Mouse (Mus musculus): ENCODE results near the gene Inpp4a. TPM values are rescaled to one million over a fixed set of nuclear protein-coding genes. Genes with fewer than 3 reads are reported as not detected.

Inpp4a gene
- polyA plus RNA-seq, 1 experiment from 2014 or later: 7.8 TPM

DNA sequence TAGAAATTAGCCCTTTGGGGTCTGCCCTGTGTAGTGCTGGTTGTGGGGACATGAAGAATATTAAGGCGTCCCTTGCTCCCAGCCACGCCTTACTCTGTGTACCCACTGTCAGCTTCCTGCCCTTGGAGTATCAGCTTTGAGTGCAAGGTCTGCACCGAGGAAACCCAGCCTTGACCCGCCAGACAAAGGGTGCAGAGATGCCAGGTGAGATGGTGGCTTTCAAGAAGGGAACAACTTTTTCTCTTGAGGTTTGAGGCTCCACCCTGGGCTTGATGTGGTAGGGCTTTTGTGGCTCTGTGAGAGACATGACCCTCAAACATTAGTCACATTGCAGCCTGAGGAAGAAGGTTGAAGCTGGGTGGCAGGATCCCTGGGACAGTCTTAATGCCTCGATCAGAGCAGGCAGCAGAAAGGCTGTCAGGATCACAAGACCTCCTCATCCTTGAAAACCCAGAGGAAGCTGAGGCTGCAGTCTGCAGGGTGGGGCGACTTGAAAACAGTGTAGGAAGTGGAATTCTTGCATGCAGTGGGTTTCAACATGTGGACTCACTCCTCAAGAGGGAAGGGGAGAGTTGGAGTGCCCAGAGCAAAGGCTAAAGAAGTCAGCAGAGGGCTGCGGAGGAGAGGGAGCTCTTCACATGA lies 18.1 kb downstream of the Inpp4a start:
- Histone ChIP-seq H3K27ac (ENCODE audit: low read depth, low read length) (no peak overlapping the region), H3K9ac (ENCODE audit: low read depth, low read length) (no peak overlapping the region), H3K9me3 (ENCODE audit: control insufficient read depth) (no peaks in the 10 kb centered on the region), H3K36me3 (ENCODE audit: control insufficient read depth, insufficient read depth) (no peaks in the 10 kb centered on the region), H3K27me3 (replicated peaks; ENCODE audit: control insufficient read depth, insufficient read depth, low read length) (no peaks in the 10 kb centered on the region), H3K4me3 (ENCODE audit: low read depth, low read length) (no peak overlapping the region), H3K4me2 (replicated peaks; ENCODE audit: low read depth) (no peak overlapping the region), H3K4me1 (replicated peaks; ENCODE audit: control insufficient read depth, insufficient read depth, low read length) (no peaks in the 10 kb centered on the region)
- peak; percentile 54 for ATAC-seq
- WGBS: 56% methylated on average over 7 of the region's 7 CpGs
- TF ChIP-seq CTCF (IDR thresholded peaks at IDR 0.05; ENCODE audit: low read depth): no peak

DNA sequence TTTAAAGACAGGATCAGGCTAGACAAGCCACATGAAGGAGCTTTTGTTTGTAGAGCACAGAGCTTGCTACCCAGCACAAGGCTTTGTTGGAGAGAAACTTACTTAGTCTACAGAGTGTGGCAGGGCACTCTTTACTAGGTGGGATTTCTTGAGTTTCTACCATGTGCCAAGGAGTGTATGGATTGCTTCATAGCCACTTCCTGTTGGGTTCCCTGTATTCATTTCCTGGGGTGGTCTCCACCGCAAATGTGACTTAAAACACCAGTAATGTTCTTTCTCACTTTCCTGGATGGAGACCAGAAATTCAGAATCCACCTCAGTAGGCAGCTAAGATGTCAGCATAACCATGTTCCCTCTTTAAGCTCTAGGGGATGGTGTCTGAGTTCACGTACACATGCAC lies 18.9 kb downstream of the Inpp4a start:
- WGBS: 89% methylated on average over 2 of the region's 2 CpGs
- H3K4me2 ChIP-seq (replicated peaks; ENCODE audit: low read depth): no peak overlapping the region
- no peak for TF ChIP-seq CTCF (IDR thresholded peaks at IDR 0.05; ENCODE audit: low read depth)
- H3K9me3 ChIP-seq (ENCODE audit: control insufficient read depth): no peaks in the 10 kb centered on the region
- no peak overlapping the region for H3K9ac ChIP-seq (ENCODE audit: low read depth, low read length)
- no peaks in the 10 kb centered on the region for H3K27me3 ChIP-seq (replicated peaks; ENCODE audit: control insufficient read depth, insufficient read depth, low read length)
- H3K4me1 ChIP-seq (replicated peaks; ENCODE audit: control insufficient read depth, insufficient read depth, low read length): no peaks in the 10 kb centered on the region
- no peak overlapping the region for H3K4me3 ChIP-seq (ENCODE audit: low read depth, low read length)
- ATAC-seq: no peak
- H3K27ac ChIP-seq (ENCODE audit: low read depth, low read length): no peak overlapping the region
- H3K36me3 ChIP-seq (ENCODE audit: control insufficient read depth, insufficient read depth): no peaks in the 10 kb centered on the region

GRCm38 (mm10) chr1:37322690-37323089 lies 23.0 kb downstream of the Inpp4a start:
- Histone ChIP-seq H3K27me3 (replicated peaks; ENCODE audit: control insufficient read depth, insufficient read depth, low read length) (no peaks in the 10 kb centered on the region), H3K4me3 (ENCODE audit: low read depth, low read length) (no peak overlapping the region), H3K4me1 (replicated peaks; ENCODE audit: control insufficient read depth, insufficient read depth, low read length) (no peaks in the 10 kb centered on the region), H3K9ac (ENCODE audit: low read depth, low read length) (no peak overlapping the region), H3K36me3 (ENCODE audit: control insufficient read depth, insufficient read depth) (no peaks in the 10 kb centered on the region), H3K9me3 (ENCODE audit: control insufficient read depth) (no peaks in the 10 kb centered on the region), H3K27ac (ENCODE audit: low read depth, low read length) (no peak overlapping the region), H3K4me2 (replicated peaks; ENCODE audit: low read depth) (no peak overlapping the region)
- WGBS: 81% methylated on average over 2 of the region's 2 CpGs
- TF ChIP-seq CTCF (IDR thresholded peaks at IDR 0.05; ENCODE audit: low read depth): no peak
- ATAC-seq: no peak

DNA sequence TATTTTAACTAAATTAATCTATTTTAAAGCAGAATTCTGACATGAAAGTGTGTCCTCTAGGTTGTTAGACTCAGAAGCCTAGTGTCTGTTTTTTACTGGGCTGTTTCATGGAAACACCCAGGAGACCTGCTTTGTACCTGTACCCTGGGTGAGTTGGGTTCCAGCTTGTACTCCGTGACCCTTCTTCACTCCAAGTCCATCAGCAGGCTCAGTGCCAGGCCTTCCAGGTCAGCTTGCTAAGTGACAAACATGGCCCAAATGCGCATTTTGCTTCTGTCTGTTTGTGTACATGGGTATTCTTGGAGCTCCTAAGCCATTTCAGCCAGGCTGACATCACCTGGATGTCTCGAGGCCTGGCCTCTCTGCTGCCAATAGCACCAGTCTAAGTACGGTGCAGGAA lies 23.5 kb downstream of the Inpp4a start:
- no peak for ATAC-seq

GRCm38 (mm10) chr1:37324569-37324968 lies 24.9 kb downstream of the Inpp4a start:
- Histone ChIP-seq H3K36me3 (ENCODE audit: control insufficient read depth, insufficient read depth) (no peaks in the 10 kb centered on the region), H3K4me3 (ENCODE audit: low read depth, low read length) (no peak overlapping the region), H3K27ac (ENCODE audit: low read depth, low read length) (no peak overlapping the region), H3K9me3 (ENCODE audit: control insufficient read depth) (no peaks in the 10 kb centered on the region), H3K9ac (ENCODE audit: low read depth, low read length) (no peak overlapping the region), H3K4me2 (replicated peaks; ENCODE audit: low read depth) (no peak overlapping the region), H3K4me1 (replicated peaks; ENCODE audit: control insufficient read depth, insufficient read depth, low read length) (no peaks in the 10 kb centered on the region), H3K27me3 (replicated peaks; ENCODE audit: control insufficient read depth, insufficient read depth, low read length) (no peaks in the 10 kb centered on the region)
- TF ChIP-seq CTCF (IDR thresholded peaks at IDR 0.05; ENCODE audit: low read depth): no peak
- 26% methylated on average over 5 of the region's 5 CpGs for WGBS
- ATAC-seq: no peak

More for the DNA sequence above, 23.5 kb downstream of the Inpp4a start:
- H3K9ac ChIP-seq (ENCODE audit: low read depth, low read length): no peak overlapping the region
- no peak overlapping the region for H3K27ac ChIP-seq (ENCODE audit: low read depth, low read length)
- WGBS: 79% methylated on average over 4 of the region's 4 CpGs
- H3K9me3 ChIP-seq (ENCODE audit: control insufficient read depth): no peaks in the 10 kb centered on the region
- H3K4me2 ChIP-seq (replicated peaks; ENCODE audit: low read depth): no peak overlapping the region
- no peak for TF ChIP-seq CTCF (IDR thresholded peaks at IDR 0.05; ENCODE audit: low read depth)
- no peaks in the 10 kb centered on the region for H3K4me1 ChIP-seq (replicated peaks; ENCODE audit: control insufficient read depth, insufficient read depth, low read length)
- no peaks in the 10 kb centered on the region for H3K36me3 ChIP-seq (ENCODE audit: control insufficient read depth, insufficient read depth)
- H3K4me3 ChIP-seq (ENCODE audit: low read depth, low read length): no peak overlapping the region
- no peaks in the 10 kb centered on the region for H3K27me3 ChIP-seq (replicated peaks; ENCODE audit: control insufficient read depth, insufficient read depth, low read length)

DNA sequence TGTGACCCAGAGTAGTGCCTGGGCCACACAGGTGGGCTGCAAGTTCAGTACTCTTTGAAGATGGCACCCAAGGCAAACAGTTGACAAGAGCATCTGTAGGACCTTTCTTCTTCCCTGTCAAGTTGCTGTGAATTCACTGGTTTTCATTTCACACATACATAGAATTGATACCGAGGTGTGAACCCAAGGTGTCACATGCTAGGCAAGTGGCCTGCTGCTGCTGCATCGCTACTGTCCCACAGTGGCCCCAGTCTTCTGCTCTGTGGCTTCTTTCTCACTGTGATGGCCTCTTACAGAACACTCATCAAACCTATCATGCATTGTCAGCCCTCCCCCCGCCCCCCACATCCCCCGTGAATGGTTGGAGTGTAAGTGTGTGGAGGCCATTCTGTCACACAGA lies 27.6 kb downstream of the Inpp4a start:
- TF ChIP-seq CTCF (IDR thresholded peaks at IDR 0.05; ENCODE audit: low read depth): no peak
- no peak overlapping the region for H3K27ac ChIP-seq (ENCODE audit: low read depth, low read length)
- no peak overlapping the region for H3K4me2 ChIP-seq (replicated peaks; ENCODE audit: low read depth)
- H3K36me3 ChIP-seq (ENCODE audit: control insufficient read depth, insufficient read depth): no peaks in the 10 kb centered on the region
- H3K27me3 ChIP-seq (replicated peaks; ENCODE audit: control insufficient read depth, insufficient read depth, low read length): no peaks in the 10 kb centered on the region
- no peaks in the 10 kb centered on the region for H3K4me1 ChIP-seq (replicated peaks; ENCODE audit: control insufficient read depth, insufficient read depth, low read length)
- no peak for ATAC-seq
- no peak overlapping the region for H3K4me3 ChIP-seq (ENCODE audit: low read depth, low read length)
- 63% methylated on average over 4 of the region's 4 CpGs for WGBS
- H3K9me3 ChIP-seq (ENCODE audit: control insufficient read depth): no peaks in the 10 kb centered on the region
- no peak overlapping the region for H3K9ac ChIP-seq (ENCODE audit: low read depth, low read length)

GRCm38 (mm10) chr1:37329132-37329531 lies 29.5 kb downstream of the Inpp4a start:
- Histone ChIP-seq H3K4me3 (ENCODE audit: low read depth, low read length) (no peak overlapping the region), H3K4me1 (replicated peaks; ENCODE audit: control insufficient read depth, insufficient read depth, low read length) (no peaks in the 10 kb centered on the region; the same call in 1 of the 2 replicates), H3K4me2 (replicated peaks; ENCODE audit: low read depth) (no peak overlapping the region), H3K9me3 (ENCODE audit: control insufficient read depth) (no peaks in the 10 kb centered on the region), H3K27ac (ENCODE audit: low read depth, low read length) (no peak overlapping the region), H3K36me3 (ENCODE audit: control insufficient read depth, insufficient read depth) (no peaks in the 10 kb centered on the region), H3K27me3 (replicated peaks; ENCODE audit: control insufficient read depth, insufficient read depth, low read length) (no peaks in the 10 kb centered on the region), H3K9ac (ENCODE audit: low read depth, low read length) (no peak overlapping the region)
- ATAC-seq: no peak
- peak; percentile 37 for TF ChIP-seq CTCF (IDR thresholded peaks at IDR 0.05; ENCODE audit: low read depth)
- WGBS: over 99% methylated on average over 3 of the region's 3 CpGs

Data from intestine, postnatal 0 days (tissue).